Mouse (Mus musculus): Measurements from ENCODE around the gene Tbrg4.

Tbrg4 gene

GRCm38 (mm10) chr11:6623704-6624103 is 2.2 kb downstream of the Tbrg4 start:
- DNase-seq (ENCODE audit: low spot score), result no peak

DNA sequence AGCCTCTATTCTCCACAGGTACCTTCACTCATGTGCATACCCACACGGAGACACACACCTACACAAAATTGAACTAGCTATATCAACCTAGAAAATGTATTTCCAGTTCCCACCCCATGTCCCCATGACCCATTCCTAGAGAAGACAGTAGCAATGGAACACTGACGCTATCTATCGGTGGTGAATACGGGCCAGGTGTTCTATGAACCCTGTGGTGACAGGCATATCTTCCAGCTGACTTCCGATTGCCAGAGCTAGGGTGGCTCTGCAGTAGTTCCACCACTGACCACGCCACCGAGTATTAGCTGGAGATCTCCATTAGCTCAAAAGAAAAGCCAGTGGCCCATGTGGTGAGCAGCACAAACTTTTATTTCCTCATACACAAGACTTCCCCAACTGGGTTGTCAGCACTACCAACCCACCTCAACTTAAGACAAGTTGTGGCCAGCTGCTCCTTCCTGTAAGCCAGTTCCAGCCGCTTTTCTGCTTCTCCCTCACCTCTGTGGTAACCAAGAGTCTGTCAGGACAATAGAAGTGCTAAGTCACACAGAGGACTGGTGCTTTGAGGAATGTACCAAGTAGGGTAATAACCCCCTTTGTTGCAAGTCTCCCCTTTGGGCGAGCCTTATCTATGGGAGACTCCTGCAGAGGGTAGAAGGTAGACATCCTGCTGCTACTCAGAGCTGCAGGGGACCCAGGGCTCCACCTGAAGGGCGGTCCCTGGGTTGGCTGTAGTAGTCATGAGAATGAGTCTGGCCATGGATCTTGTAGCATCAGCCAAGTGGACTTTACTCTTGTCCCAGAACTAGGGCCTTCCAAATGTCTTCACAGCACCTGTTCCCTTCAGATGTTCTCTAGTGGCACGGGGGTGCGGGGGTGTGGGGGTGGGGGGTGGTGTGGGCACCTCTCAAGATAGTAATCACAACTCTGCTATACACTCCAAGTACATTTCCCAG is 10.3 kb downstream of the Tbrg4 start:
- DNase-seq (ENCODE audit: low spot score), result no peak

DNA sequence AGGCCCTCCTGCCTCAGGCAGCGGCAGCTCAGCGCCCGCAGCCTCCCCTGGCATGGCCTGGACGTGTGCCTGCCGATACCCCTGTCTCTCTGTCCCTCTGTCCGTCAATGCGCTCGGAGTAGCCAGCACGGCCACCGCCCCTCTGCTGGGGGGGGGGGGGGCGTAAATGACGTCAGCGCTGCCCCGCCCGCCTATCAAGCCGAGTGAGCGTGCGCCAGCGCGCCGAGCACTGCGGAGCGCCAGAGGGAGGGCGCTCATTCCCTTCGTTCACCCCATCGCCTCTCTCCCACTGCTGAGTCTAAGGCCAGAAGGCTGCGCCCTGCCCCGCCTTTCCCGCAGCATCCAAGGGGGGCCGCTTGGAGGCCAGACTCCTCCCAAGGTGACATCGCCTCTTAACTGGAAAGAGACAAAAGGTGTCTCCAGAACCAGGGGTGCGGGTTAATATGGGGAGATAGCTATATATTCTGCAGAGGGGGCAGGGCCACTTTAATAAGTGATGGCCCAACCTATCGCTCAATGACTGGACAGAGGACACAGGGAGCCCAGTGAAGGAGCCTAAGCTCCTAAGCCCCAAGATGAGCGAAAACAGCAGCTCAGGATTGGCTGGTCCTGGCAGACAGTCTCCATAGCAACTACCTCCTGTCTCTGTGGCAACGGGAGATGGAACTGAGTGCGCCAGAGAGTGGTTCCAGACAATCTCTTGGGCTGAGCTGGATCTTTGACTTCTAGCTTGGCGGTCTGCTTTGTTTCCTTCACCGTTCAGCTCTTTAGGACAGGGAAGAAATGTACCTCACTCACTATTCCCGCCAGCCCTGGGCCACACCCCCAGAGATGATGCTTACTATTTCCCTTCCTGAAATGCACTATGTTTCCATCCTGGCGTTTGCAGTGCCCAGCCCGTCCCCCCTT is 20.1 kb downstream of the Tbrg4 start, which contains the start of gene Nacad:
TSS of gene Nacad (minus strand) at position 563 of the 909 bp plus-strand sequence.
- no peak for DNase-seq (ENCODE audit: low spot score)

GRCm38 (mm10) chr11:6605021-6605481 is 20.8 kb downstream of the Tbrg4 start:
- DNase-seq (ENCODE audit: low spot score), result no peak

GRCm38 (mm10) chr11:6604604-6604936 is 21.3 kb downstream of the Tbrg4 start:
- no peak for DNase-seq (ENCODE audit: low spot score)

DNA sequence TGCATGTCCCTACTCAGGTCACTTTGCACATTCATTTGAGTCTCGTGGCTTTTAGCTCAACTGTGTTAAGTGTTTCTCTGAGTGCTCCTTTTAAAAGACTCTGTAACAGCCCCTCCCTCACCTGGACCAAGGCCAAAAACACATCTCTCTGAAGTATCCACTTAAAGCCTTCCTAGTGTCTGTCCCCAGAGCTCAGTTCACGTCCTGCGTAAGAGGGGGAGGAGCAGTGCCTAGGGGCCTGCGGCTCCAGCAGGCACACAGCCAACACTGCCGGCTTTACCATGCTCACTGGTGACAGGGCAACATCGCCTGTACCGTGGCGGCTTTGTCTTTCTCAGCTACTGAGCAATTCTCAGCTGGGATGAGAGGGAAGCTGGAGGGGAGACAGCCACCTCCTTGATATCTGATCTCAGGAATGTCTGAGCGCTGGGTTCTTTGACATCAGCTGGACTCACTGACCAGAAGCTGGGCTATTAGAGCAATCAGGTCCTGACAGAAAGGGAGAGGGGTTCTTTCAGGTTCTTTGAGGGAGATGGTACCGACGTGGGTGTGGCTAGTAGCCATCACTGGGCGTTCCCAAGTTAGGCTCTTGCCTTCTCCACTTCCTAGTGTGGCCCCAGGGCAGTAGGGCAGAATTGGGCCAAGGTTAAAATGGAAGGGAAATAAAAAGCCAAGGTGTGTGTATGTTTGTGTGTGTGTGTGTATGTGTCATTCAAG is 21.8 kb downstream of the Tbrg4 start:
- DNase-seq (ENCODE audit: low spot score), result no peak

DNA sequence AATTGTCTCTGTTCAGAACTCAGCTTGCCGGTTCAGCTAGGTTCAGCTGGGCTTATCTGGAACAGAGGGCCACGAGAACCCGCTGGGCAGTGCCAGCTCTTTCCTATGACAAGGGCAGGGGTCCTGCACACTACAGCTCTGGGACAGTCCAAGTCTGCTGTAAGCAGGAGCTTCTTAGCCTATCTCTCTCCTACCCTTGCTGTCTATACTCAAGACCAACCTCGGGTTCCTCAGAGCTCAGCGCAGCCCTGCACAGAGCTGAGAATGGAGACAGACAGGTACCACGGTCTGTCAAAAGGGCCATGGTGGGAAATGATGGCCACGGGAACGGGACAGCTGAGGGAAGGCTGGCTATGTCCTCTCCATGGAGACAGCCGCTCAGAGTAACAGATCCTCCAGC is 22.6 kb downstream of the Tbrg4 start:
- DNase-seq (ENCODE audit: low spot score), result no peak

DNA sequence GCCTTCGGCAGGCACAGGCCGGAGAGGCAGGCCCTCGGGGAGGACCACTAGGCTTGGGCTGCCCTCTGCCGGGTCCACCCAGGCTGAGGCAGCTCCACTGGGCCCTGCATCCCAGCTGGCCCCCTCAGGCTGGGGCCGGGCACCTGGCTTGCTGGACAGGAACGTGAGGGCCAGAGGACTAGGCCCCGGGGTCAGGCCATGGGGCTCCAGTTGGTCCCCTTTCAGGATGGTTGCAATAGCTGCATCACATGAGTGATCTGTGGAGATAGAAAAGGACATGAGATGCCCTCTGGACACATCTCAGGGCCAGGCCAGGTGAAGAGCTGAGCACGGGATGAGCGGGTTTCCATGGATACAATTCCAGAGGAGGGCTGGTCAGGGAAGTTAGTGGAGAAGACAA is 23.2 kb downstream of the Tbrg4 start:
- DNase-seq (ENCODE audit: low spot score), result no peak

DNA sequence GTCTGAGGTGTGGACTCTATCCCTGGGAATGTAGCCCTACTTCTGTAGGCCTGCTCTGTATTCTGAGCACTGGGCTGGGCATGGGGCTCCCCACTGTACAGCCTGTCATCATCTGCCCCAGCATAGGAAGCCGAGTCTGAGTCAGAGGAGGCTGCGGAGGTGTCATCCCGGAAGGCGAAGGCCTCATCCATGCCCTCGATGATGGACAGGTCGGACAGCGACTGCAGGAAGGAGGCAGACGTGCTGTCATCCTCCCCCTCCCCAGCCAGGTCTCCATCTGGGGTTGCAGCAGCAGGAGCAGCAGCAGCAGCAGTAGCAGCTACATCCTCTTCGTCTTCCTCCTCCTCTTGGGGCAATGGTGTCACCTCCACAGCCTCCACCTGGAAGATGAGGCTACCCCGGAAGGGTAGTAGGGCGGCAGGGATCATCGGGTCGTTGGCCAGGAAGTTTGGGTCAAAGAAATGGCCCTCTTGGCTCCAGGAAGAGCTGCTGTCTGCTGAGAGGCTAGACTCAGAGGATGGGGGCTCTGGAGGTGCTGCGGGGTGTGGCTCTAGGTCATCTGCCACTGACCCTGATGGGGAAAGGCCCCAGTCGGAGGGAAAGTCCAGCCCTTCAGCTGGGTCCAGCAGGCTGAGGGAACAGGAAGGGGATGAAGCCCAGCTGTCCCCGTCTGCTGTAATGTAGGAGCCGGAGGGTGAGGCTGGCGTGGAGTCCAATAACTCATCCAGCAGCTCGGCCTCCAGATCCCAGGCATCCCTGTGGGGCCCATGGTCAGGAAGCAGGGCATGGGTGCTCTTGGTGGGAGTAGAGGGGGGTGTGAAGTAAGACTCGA is 24.0 kb downstream of the Tbrg4 start:
- no peak for DNase-seq (ENCODE audit: low spot score)

DNA sequence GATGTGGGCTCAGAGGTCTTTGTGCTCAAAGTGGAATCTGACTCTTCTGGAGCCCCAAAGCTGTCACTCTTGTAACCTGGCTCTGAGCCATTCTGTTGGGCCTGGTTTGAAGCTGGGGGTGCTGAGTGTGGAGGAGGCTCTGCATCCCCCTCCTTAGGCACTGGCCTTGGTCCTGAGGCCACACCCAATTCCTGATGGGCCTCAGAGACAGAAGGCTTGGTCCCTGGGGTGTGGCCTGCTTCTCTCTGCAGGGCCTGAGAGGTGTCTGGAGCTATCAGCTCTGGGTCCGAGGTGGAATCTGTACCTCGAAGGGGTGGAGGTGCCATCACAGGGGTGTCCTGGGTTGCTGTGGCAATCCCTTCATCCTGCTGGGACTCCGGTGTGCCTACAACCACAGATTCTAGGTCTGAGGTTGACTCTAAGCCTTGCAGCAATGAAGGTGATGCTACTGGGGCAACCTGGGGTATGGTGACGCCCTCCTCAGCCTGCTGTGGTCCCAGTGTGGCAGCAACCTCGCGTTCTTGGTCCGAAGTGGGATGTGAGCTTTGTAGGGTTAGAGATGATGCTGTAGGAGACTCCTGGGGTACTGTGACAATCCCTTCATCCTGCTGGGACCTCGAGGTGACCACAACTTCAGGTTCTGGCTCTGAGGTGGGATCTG is 25.5 kb downstream of the Tbrg4 start:
- no peak for DNase-seq (ENCODE audit: low spot score)

DNA sequence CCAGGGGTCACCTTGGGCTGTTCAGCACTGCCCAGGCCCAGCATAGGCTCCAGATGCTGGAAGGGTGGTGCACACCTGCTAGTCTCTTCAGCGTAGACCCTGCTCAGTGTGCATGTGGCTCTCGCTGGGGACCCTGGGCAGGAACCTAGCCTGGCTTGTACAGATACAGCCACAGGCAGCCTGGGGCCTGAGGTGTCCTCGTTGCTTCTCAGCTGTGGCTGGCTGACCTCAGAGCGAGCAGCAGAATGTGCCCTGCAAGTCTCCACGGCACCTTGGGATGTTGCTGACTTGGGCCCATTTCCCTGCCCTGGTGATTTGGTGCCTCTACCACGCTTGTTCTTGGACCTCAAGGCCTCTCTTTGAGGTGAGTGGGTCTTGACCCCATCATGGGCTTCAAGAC is 26.0 kb downstream of the Tbrg4 start:
- no peak for DNase-seq (ENCODE audit: low spot score)

DNA sequence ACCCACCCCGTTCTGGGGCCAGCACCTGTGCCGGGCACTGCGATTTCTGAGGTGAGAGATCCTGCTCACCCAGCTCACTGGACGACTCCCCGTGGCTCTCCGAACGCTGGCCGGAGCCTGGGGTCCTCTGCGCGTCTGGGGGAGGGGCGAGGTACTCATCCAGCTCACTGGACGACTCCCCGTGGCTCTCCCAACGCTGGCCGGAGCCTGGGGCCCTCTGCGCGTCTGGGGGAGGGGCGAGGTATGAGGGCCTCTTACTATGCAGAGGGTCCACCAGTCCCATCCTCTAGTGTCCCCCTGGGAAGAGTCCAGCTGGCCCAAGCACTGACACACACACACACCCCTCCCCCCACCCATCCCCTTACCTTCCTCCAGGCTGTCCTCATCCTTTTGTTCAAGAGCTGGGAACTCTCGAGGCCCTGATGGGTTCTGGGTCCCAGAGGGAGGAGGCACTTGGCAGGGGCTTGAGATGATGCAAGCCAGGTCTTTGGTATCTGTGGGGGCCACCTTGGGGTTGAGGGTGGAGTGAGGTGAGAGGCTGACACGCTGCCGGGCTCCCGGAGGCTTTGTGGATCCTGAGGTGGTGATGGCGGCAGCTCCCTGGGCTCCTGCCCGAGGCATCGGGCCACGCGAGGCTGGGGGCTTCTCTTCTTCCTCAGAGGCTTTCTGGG is 26.7 kb downstream of the Tbrg4 start:
- no peak for DNase-seq (ENCODE audit: low spot score)

DNA sequence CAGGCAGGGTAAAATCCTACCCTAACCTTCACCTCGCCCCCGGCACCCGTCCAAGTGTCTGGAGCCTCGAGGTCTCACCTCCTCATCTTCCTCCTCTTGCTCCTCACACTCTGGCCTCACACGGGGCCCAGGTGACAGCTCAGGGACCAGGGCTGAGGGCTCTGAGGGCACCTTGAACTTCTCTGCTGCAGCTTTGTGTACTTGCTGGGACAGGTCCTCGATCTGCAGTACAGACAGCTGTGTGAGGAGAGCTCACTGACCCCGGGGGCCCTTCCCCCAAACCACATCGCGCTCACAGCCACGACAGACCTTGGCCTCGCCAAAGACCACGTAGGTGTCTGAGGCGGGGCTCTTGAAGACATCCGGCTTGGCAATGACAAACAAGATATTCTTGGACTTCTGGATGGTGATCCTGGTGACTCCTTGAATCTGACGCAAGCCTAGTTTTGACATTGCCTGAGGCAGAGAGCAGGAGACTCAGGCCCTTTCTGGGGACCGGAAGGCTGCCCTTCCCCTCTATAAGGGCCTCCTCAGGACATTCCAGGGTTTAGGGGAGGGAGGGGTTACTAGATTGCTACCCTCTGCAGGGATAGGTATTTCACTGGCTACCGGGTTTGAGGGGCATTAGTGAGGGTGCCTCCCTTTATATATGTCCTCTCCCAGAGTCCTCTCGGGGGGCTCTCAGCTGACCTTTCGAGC is 27.5 kb downstream of the Tbrg4 start:
- no peak for DNase-seq (ENCODE audit: low spot score)

DNA sequence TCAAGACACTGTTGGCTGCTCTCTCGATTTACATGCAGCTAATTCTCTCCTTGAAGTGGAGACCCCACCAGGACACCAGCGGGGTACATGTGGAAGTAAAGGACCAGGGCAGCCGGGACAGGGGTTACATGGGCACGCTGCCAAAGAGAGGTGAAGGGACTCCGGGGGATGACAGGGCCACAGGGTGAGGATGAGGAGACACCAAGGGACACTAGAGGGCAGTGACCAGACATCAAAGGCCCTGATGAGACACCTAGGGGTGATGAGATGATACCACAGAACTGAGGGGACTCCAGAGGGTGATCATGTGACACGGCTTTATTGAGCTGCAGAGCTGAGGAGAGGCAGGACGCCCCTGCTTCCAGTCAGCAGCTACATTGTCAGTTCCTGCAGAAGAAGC is 28.3 kb downstream of the Tbrg4 start:
- DNase-seq (ENCODE audit: low spot score), result no peak

GRCm38 (mm10) chr11:6596616-6597015 is 29.3 kb downstream of the Tbrg4 start:
- DNase-seq (ENCODE audit: low spot score), result no peak

DNA sequence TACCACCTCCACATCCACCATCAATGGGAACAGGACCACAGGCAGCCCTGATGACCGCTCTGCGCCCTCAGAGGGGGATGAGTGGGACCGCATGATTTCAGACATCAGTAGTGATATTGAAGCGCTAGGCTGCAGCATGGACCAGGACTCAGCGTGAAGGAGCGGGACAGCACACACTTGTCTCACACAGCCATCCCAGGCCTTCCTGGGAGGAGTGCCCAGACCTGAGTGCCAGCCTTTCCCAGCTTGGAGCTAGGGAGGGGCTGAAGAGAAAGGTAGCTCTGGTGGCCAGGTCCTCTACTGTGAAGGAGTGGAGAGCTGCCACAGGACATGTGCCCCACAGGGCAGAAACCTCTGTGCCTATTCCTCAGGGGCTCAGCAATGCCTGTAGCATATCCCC is 29.7 kb downstream of the Tbrg4 start:
- no peak for DNase-seq (ENCODE audit: low spot score)

DNA sequence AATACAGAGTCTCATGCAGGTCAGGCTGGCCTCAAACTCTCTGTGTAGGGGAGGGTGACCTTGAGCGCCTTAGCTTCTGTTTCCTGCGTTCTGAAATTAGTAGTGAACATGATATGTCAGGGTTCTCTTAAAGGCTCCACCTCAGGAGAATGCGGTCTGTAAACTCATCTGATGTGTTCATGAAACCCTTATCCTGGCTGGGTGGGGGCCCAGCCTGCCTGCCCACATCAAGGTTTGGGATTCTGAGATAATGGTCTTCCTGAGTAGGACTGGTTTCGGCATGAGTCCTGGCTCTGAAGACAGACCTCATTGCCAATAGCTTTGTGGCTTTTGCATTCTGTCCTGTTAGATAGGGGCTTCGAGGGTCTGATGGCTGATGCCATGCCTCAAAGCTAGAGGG is 30.5 kb downstream of the Tbrg4 start:
- DNase-seq (ENCODE audit: low spot score), result peak; percentile 47

- no peak for DNase-seq (ENCODE audit: low spot score)
These were observed 31.0 kb downstream of the Tbrg4 start for GRCm38 (mm10) chr11:6594845-6595244.

DNA sequence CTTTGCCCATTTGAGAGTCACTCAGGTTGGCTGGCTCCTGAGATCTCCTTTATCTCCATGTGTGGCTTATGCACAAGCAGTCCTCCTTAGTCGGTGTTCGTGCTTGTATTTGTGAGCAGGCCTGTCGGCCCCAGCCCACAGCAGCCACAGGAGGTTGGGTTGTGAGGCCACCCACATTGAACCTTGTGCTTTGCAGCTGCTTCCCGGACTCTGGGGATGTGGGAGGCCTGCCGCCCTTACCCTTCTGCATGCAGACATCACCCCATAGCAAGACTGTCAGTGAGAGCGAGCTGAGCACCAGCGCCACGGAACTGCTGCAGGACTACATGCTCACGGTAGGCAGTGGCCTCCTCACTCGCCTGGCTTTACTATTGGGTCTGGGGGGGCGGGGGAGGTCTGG is 32.5 kb downstream of the Tbrg4 start:
- DNase-seq (ENCODE audit: low spot score), result no peak
